Mouse (Mus musculus): ENCODE measurements at regions not wholly inside any gene's neighbourhood (a gene's known extent, or its start where the extent isn't known, plus 50 kb on each side); places are given as distances from the start of the nearest gene placed in this dataset.
A peak's percentile ranks its signal among the peaks of the same experiment; 100 is the strongest.

DNA sequence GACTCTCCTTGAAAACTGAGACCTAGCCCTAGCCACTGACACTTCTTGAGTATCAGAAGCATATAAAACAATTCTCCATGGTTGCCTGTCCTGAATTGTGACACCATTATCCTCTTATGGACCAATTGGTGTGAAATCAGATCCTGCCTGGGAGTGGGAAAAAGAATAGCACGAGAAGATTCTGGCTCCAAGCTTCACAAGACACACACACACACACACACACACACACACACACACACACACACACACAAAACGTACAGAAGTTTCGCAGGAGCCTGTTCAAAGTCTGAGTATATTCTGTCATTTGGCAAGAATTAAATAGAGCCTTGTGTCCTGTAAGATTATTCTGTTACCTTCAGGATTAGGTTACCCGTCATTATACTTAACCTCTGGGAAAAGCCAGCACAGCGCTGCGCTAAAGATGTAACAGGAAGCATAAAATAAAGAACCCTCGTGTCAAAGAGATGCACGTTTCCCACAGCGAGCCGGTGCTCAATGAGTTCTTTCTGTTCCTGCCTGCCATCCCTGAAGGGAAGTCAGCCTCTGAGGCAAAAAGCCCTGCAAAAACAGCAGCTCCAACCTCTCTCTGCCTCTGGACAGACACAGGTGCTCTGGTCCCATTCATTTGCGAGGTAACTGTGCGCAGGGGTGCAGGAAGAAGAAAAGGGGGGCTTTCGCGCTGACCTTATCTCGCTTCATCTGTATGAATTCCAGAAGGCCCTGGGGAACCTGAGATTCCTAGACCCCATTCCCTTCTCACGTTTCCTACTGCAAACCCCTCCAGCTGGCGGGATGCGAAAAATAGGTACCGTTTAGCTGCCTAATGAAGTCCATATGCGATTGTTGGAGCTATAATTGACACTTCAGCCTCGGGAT lies 178.4 kb upstream of the Elac2 start:
- no peak for DNase-seq (ENCODE audit: low spot score)

DNA sequence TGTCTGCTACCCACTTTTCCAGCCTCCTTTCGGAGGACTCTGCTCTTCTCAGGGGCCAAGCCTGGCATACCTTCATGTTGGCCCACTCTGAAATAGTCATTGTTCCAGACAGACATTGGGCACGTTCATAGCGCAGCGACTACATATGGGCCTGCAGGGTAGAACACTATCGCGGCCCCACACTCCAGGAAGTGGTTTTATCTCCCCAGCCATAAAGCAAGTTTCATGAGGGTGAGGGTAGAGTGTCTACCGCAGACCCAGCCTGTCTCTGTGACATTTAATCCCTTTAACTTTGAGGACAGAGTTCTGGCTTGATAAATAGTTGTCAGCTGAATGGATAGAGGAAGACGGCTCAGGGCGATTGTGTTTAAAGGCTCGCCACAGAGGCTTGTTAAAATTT lies 177.5 kb upstream of the Elac2 start:
- DNase-seq (ENCODE audit: low spot score) = no peak

DNA sequence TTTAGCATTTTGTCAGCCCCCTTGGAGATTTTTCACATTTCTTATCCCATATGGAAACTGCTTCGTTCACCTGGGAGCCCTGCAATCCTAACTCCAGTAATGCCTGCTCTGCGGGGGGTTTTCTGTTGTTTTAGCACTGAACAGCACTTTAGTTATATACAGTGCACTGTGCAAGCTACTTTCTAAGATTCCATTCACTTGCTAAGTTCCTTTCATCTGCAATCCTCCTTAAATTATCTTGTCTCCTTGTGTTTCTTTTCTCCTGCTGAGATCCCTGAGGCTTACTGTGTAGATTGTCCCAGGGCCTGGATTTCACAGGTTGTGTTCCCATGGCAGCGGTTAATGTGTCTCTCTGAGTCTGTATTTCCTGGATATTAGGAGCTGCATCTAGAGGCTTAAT lies 173.3 kb upstream of the Elac2 start:
- no peak for DNase-seq (ENCODE audit: low spot score)

DNA sequence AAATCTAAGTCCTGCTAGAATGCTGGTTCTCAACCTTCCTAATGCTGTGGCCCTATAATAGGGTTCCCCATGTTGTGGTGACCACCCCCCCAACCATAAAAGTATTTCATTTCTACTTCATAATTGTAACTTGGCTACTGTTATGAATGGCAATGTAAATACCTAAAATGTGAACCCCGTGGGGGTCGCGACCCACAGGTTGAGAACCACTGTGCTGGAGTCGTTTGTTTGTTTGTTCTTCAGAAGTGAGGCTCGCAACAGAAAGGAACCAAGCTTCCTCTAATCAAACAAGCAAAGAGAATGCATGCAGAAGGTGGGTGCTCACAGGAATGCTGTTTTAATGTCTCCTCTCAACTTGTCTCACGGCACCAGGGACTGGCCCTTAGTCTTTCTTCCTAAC lies 166.4 kb upstream of the Elac2 start:
- DNase-seq (ENCODE audit: low spot score) = no peak

DNA sequence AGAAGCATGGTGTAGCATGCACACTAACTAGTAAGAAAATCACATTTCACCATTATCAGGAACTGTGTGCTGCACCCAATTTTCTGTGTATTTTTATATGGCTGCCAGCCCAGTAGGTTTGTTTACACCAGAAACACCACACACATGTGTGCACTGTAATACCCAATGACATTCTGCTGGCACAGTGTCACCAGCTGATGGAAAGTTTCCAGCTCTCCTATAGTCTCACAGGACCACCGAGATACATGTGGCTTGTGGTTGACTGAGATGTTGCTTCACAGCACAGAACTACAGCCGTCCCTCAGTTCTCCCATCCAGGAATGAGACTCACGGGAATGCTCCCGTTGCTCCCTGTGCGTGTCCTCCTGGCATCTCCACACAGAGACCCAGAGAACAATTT lies 149.4 kb upstream of the Elac2 start:
- no peak for DNase-seq (ENCODE audit: low spot score)

DNA sequence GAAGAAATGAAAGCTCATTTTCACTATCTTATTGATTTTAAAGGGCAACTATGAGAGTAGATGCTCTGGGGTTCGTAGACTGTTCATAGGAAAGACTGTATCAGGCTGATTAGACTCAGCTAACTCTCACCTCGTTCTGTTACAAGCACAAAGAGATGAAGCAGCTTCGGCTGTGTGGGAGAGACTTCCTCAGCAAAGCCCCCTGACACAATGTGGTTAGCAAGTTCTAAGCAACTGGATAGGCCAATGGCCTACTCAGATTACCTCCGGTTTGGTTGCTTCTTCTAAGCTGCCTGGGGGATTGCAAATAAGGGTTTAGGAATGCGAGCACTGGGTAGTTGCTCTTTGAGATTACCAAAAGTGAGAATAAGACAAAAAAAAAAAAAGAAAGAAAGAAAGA lies 146.4 kb upstream of the Elac2 start:
- no peak for DNase-seq (ENCODE audit: low spot score)

DNA sequence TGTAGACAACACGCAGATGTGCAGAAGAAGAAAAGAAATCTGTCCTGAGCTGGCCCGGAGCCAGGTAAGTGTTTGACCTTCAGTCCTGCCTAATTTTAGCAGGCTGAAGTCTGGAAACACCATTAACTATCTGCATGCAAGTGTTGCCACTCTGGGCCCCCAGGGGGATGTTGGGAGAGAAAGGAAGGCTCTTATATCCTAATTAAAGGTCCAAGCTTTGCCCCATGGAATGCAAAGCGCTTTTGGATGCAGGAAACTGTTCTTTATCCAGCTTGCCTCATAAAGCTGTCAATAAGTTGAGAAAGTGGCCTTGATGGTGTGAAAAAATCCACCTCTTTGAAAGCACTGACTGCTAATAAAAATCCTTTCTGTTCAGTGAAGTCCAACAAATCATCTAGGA lies 145.1 kb upstream of the Elac2 start:
- no peak for DNase-seq (ENCODE audit: low spot score)

DNA sequence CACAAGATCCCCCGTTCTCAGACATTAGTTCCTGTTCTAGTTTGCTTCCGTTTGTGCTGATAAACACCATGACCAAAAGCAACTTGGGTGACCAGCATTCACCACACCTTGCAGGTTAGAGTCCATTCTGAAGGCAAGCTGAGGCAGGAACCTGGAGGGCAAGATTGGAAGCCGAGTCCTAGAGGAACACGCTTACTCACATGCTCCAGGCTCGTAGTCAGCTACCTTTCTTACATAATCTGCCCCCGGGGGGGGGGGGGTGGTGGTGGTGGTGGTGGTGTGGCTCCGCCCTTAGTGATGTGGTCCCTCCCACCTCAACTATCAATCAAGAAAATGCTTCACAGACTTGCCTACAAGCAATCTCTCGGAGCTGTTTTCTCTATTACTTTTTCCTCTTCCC lies 142.1 kb upstream of the Elac2 start:
- DNase-seq (ENCODE audit: low spot score) = no peak

DNA sequence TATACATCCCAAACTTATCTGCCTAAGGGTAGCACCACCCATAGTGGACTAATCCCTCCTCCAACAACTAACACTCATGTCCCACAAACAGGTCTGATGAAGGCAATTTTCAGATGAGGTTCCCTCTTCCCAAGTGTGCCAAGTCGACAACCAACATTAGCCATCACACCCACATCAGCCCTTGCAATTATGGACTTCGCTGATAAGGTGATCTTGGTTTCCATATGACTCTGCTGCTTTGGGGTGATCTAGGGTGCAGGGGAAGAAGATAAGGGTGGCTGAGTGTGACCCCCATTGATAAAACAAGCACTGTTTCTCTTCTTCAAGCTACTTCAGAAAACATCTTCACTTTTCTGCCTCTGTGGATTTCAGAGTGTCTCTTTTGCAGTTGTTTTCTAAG lies 137.7 kb upstream of the Elac2 start:
- no peak for DNase-seq (ENCODE audit: low spot score)

DNA sequence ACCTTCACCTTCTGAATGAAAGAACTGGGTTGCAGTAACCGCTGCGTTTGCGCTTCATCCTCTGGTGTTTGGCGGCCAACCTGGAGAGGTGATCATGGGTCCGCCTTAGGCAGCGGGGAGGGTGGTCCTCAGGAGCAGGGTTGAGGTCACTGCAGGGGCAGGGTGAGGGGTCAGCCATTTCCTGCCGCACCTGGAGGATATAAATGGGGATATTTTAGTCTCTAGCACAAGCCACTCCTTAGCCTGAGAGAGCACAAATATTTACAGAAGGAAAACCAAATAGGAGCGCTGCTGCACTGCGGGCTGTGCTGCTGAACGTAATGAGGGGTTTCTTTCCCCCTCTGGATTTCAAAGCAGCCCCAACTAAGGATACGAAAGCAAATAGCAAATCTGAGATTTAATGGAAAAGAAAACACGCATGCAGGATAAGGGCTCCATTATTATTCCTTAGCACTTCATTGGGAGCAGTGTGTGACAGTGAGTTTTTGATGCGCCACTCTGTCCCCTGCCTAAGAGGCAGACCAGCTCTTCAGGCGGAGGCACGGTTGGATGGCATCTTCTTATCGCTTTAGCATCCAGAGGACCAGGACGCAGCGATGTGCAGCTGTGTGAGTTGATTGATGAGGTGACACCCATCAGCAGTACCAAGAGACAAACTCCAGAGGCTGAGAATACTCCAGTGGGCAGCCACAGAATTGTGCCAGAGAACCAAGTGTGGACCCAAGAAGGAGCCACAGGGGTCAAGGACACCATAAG lies 135.9 kb upstream of the Elac2 start:
- no peak for DNase-seq (ENCODE audit: low spot score)

DNA sequence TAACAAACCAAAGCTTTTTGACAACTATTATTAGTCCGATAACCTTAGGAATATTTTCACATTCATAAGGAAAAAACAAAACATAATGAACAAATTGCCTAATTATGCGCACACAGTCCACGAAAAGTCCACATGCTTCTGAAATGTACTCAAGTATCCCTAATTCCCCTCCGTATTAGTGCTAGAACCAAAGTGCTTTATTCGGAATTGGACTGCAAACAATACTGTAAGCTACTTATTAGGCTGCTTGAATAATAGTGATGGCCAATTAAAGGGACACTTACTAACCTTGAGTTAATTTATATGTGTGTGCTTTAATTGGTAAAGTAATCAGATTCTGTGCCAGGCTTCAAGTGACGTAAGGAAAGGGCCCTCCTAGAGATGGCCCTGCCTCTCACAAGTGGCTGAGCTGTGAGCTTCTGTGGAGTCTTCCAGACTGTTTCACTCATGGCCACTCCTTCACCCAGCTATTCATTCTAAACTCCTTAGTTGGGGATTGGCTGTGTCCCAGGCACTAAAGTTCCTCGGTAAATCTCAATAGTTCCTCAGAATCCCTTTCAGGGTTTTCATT lies 132.2 kb upstream of the Elac2 start:
- DNase-seq (ENCODE audit: low spot score) = no peak

DNA sequence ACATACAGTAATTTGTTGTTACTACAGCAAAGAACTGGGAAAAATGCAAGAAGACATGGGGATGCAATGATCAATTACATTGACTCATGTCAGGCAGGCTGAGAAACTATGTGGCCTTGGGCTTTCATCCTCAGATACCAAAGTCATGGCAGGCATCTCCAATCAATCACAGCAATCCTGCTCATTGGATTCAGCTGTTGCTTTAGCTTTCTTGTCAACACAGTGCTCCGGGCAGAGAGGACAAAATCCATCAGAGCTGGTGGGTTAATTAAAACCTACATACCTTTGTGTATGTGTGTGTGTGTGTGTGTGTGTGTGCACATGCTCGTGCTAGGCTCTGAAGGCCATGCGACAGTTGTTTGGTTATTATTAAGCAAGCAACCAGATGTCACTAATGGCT lies 119.2 kb upstream of the Elac2 start:
- DNase-seq (ENCODE audit: low spot score) = no peak

DNA sequence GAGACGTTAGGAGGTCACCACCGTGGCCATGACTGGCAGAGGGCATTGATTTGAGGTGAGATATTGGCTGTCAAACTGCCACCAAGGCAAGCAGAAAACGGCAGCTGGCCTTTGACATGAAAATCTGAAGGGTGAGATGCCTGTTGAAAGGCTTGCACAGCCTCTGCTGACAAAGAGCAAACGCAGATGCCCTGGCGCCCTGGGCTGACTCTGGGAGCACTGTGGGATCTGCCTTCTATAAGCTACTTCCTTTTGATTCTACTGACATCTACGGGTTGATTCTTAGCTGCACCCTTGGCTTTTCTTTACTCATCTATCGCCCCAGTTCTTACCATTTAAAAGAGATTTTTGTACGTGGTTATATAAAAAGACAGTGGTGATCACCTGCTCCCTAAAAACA lies 98.2 kb upstream of the Elac2 start:
- no peak for DNase-seq (ENCODE audit: low spot score)

DNA sequence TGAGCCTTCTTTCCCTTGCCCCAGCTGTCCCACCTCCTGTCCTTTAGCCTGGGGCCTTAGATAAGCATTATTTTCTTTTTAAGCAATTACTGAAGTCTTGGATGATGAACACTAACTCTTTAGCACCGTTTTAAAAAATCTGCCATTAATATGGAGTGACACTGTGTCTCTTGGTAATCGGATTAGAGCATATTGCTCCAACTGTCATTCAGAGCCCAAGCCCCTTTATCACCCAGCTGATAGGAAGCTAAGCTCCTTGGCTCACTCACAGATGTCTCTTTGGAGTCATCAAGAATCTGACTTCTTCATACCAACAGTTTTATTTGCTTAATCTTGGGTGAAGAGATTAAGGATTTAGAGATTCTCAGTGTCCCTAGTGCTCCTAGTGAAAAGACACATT lies 94.3 kb upstream of the Elac2 start:
- peak; percentile 50 for DNase-seq (ENCODE audit: low spot score)

DNA sequence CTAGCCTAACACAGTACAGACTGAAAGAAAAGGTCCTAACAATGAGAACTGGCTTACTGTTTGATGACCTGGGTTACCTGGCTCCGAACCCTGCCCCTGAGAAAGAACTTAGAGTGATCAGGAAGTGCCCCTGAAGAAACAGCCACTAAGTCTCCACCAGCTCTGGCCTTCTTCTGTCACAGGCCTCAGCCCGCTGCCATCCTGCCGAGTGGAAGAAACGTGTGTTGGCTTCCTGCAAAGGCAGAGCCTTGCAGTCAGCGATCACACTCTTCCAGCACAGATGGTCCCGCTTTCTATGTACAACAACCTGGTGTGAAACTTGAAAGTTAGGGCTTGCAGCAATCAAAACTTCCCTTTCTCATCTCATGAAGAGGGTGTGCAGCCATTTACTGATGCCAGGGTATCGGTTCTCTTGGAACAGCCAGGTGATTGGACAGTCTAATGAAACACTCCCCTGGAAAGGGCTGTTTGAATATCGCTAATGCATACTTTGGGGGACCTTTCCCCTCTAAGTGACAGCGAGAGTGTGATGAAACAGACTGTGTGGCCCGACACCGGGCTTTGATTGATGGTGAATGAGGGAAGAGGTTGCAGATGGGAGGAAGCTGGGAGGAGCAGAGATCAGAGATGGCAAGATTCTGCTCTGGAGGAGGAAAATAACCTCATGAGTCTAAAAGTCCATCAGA lies 89.4 kb upstream of the Elac2 start:
- DNase-seq (ENCODE audit: low spot score) = no peak

DNA sequence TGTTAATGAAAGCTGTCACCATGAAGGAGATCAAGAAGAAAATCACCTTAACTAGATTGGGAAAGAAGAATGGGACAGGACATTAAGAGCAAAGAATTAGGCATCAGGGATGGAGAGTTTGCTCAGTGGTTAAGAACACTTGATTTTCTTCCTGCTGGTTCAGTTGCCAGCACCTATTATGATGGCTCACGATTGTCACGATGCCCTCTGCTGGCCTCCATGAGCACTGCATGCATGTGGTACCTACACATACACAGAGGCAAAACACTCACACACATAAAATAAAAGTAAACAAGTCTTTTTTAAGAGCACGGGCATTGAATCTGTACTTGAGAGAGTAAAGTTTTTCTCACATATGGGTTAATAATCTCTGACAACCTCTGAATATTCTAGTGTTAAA lies 88.1 kb upstream of the Elac2 start:
- DNase-seq (ENCODE audit: low spot score) = peak; percentile 62

DNA sequence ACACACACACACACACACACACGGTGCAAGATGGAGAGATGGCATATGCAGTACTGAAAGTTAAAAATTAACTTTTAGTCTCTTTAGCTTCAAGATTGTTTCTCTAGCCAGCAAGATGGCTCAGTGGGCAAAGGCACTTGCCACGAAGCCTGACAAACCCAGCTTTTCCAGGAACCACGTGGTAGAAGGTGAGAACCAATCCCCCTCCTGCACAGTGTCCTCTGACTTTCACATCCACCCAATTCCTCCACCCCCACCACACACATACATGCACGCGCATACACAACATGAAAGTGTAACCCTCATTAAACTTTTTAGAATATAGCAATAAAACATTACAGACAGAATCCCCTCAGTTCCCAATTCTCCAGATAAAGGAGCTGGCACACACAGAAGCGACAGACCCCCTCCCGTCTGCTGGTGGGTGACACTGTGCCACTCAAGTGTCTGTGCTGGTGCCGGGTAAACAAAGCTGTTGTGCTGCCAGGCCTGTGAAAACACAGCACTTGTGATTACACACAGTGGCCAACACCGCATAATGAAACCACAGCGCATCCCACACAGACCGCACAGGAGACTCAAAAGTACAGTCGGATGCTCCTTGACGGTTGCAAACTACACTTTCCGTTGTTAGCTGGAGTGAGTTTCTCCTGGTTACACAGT lies 82.9 kb upstream of the Elac2 start:
- no peak for DNase-seq (ENCODE audit: low spot score)

DNA sequence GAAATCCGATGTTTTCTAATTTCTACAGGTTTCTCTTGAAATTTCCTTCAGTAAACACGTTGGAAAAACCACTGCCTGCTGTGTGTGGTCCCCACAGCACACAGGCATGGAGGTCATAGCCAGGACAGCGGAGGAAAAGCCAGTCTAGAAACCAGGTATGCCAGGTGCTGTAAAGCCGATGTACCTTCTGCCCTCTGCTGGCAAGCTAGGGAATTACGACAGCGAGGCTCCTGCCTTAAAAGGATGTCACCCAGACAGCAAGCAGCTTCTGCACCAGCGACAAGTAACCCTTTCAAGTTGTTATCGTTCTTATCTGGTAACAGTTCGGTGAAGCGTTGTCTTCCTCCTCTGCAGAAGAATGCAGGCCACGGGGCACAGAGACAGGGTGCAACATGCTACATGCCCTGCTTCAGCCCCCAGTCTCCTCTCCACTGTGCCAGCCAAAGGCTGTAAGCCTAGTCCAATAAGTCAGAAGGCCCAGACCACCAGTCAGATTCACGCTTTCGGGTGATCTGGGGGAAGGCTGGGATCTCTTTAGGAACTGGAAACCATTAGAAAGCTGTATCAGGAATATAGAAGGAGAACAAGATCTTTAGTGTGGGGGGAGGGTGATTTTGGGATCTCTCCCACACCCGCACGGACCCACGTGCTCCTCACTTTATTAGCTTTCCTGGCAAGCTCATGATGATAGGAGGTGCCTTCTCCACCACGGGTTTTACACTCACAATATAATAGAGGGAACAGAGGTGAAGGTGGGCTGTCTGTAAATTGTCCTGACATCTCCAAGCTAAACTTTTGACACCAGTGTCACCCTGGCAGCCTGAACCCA lies 79.9 kb upstream of the Elac2 start:
- DNase-seq (ENCODE audit: low spot score) = peak; percentile 84

DNA sequence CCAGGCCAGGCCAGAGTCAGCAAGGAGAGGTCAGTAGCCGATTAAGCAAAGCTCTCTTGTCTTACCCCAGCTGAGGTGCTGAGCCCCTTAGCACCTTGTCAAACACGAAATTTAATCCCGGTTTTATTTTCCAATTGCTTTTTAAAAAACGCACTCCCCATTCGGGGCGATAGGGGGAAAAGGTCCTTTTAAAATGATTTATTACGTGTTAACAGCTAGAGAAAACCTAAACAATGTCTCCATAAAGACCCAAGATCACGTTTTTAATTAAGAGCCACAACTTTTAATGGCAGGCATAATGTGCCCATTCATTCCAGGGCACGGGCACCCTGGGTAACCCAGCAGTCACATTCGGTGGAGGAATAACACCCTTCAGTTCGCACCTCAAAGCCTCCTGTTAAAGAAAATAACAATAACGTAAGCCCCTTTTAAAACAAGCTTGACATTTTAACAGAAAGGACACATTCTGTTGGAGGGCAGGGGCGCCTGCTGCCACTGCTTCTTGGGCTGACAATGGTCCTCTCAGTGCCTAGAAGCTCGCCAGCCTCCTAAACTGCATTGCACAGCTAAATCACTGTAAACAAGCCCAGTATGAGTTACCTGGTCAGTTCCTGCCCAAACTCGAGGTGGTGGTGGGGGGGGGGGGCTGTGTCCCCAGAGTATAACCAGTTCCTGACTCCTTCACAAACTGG lies 79.1 kb upstream of the Elac2 start:
- DNase-seq (ENCODE audit: low spot score) = no peak

DNA sequence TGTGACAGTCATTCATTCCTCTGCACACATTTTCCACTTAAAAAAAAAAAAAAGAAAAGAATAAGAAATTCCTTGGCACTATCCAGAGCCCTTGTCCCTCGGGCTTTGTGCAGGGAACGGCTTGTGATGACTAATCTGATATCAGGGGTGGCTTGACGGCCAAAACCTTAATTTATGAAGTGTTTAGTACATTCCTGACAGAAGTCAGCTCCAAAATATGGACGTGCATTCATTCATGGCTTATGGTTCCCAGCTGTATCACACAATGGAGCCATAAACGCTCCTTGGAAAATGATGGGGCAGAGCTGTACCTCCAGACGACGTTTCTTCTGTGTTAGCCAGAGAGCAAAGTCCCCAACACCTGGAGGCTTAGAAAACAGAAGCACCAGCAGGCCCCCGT lies 62.1 kb upstream of the Elac2 start:
- DNase-seq (ENCODE audit: low spot score) = no peak

DNA sequence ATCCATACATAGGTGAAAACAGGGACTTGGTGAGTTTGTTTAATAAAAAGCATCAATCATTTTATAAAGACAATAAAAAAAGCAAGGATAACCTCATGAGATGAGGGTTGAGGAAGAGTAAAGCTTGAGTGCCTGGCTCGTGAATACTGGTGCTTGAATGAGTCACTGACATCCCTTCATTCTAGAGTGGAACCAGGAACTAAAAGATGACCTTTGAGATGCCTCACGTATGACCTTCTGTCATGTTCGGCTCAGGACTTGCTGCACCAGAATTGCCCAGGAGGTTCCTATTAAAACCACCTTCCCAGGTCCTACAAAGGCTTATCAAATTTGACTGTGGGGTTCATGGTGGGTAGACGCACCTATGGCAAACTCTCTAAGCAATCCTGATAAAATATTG lies 61.5 kb upstream of the Elac2 start:
- DNase-seq (ENCODE audit: low spot score) = no peak
